In the genomic region with DNA sequence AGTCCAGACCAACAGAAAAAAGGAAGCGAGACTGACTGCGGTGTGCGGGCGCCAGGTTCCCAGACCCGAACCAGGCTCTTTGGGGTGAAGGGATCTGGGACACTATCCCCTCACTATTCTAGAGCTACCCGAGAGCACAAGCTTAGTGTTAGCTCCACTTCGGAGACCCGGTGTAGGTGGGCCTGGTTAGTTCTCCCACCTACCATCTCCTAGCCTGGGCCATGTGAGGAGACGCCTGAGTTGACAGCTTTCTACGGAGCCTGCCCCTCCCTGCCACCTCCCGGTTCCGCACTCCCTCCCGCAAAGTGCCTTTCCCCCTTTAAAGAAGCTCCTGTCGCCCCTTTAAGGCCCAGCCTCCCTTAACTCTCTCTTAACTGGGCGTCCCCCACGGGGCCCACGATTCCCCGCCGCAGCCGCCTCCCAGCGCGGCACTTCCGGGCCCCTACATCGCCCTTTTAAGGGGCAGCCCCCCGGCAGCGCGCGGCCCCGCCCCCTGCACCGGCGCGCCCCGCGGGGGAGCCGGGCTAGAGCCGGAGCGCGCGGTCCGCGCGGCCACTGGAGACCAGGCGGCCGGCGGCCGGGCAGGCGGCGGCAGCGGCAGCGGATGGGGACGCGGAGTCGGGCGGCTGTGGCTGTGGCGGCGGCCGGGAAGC, we compare ENCODE assay signal across 8 mouse cellular contexts. TPM values are rescaled to one million over a fixed set of nuclear protein-coding genes. Genes with fewer than 3 reads are reported as not detected.
DNase-seq lines count a peak whose midpoint lies in the region; ATAC-seq lines count a peak whose summit lies in the region.

Inafm2 (plus strand) TSS at position 527 of the 653 bp plus-strand sequence.

- peaks cover 25% of the 10 kb centered on the region for H3K27me3 ChIP-seq in hindbrain, embryonic 13.5 days

- peak; percentile 86 for DNase-seq in R1 (ENCODE audit: low read depth, low spot score)
- peak; percentile 89 to 91 for DNase-seq in cerebellum, postnatal 14 days
- peak; percentile 66 to 82 for DNase-seq in frontal cortex, postnatal 25 days (ENCODE audit: low spot score in 2 of 2)
- peak; percentile 86 for DNase-seq in left cerebral cortex, adult 11 months (ENCODE audit: low spot score)
- DNase-seq in lung, postnatal 36 days: peak; percentile 92
- peak; percentile 96 for DNase-seq in retina, postnatal 1 day
- peak; percentile 93 for DNase-seq in thymus, postnatal 4 days

- peak within 1 kb of the TSS; percentile 97 for H3K9ac ChIP-seq in hindbrain, embryonic 13.5 days

- under 1% methylated on average over 45 of the region's 57 CpGs for WGBS in hindbrain, embryonic 13.5 days

- 0 out of 2 replicates have a peak, but pooled peaks cover 2% of the 10 kb centered on the region for H3K36me3 ChIP-seq in hindbrain, embryonic 13.5 days

- H3K27ac ChIP-seq in hindbrain, embryonic 13.5 days: peak within 1 kb of the TSS; percentile 82

- H3K4me1 ChIP-seq in hindbrain, embryonic 13.5 days (replicated peaks): peaks cover 55% of the 10 kb centered on the region

- H3K9me3 ChIP-seq in hindbrain, embryonic 13.5 days: no peaks in the 10 kb centered on the region

- peak within 1 kb of the TSS; percentile 89 for H3K4me2 ChIP-seq in hindbrain, embryonic 13.5 days

- H3K4me3 ChIP-seq in hindbrain, embryonic 13.5 days: peak within 1 kb of the TSS; percentile 95

- ATAC-seq in hindbrain, embryonic 13.5 days (ENCODE audit: low FRiP score): peak; percentile 87

RNA-seq across cellular contexts. Expression of gene Inafm2, which starts in this region (rescaled TPM):
- polyA plus RNA-seq in hindbrain, embryonic 13.5 days (2015; fragmentation: Nextera tagmentation; extraction: Ambion mirVana): 23.5 and 24.8 TPM in 2 replicates

Comparison
In these comparisons a context has a peak if more than half of its experiments do, and no peak if none do; other contexts are left out.
1. Peak in every context shown above with its lines: DNase-seq, ATAC-seq, H3K4me3 ChIP-seq and H3K27ac ChIP-seq.